Mouse (Mus musculus) neural tube, embryonic 14.5 days (tissue): ENCODE data around the gene Gpr55. TPM values are rescaled to one million over a fixed set of nuclear protein-coding genes. Genes with fewer than 3 reads are reported as not detected.

ENCODE experiments used
- ATAC-seq: fragments of 200-750 bp; cut with Nextera tagmentation; 2 replicates; pipeline ENCODE4 v1.8.0; 2017; ENCODE audit warnings: low read depth, mild to moderate bottlenecking, moderate TSS enrichment, moderate library complexity
- H3K27ac ChIP-seq: fragments of 300-500 bp; sonication (generic); 2 replicates; pipeline ENCODE4 v1.5.1; 2014; ENCODE audit warnings: low read depth, mild to moderate bottlenecking, control low read depth, low read length, moderate library complexity, mixed read lengths
- H3K27me3 ChIP-seq: fragments of 300-500 bp; sonication (generic); 2 replicates; pipeline ENCODE4 v1.6.1; 2014; ENCODE audit warnings: low read length; ENCODE audit not compliant: control insufficient read depth, insufficient read depth
- H3K36me3 ChIP-seq: fragments of 300-500 bp; sonication (generic); 2 replicates; pipeline ENCODE4 v1.6.1; 2014; ENCODE audit warnings: low read length, mixed read lengths; ENCODE audit not compliant: control insufficient read depth, insufficient read depth
- H3K4me1 ChIP-seq: fragments of 300-500 bp; sonication (generic); 2 replicates; pipeline ENCODE4 v1.6.1; 2014; ENCODE audit warnings: low read length; ENCODE audit not compliant: control insufficient read depth, insufficient read depth
- H3K4me2 ChIP-seq: fragments of 300-500 bp; sonication (generic); 2 replicates; pipeline ENCODE4 v1.6.1; 2014; ENCODE audit warnings: mild to moderate bottlenecking, low read depth, low read length, control low read depth
- H3K4me3 ChIP-seq: fragments of 300-500 bp; sonication (generic); 2 replicates; pipeline ENCODE4 v1.5.1; 2014; ENCODE audit warnings: low read depth, low read length, control low read depth, mixed read lengths
- H3K9ac ChIP-seq: fragments of 300-500 bp; sonication (generic); replicated peaks from 2 replicates; pipeline ENCODE4 v1.6.1; 2014; ENCODE audit warnings: low read depth, mild to moderate bottlenecking, control low read depth, low read length, mixed read lengths
- H3K9me3 ChIP-seq: fragments of 300-500 bp; sonication (generic); 2 replicates; pipeline ENCODE4 v1.6.1; 2016; ENCODE audit warnings: low read length; ENCODE audit not compliant: control insufficient read depth
- WGBS: fragments of 180-500 bp; shearing (Covaris S2); extraction: QIAGEN DNeasy Blood & Tissue Kit; methylation state at CpG from one replicate; pipeline ENCODE4 v1.1.7; 2014; 5-methylcytosine and 5-hydroxymethylcytosine counted together
- polyA plus RNA-seq: library from polyadenylated mRNA; unstranded; fragments of >200 nt; fragmentation: Nextera tagmentation; extraction: Ambion mirVana; gene quantifications from 2 replicates; pipeline ENCODE4 v1.2.1, GENCODE M21; 2014

Gpr55 gene
- polyA plus RNA-seq: 0.13 and 0.14 TPM in 2 replicates

GRCm38 (mm10) chr1:85960873-85961272 is at the start of gene Gpr55:
Gene Gpr55 (minus strand): TSS chr1:85961007.
- Histone ChIP-seq H3K4me3 (no peak within 1 kb of the TSS), H3K27me3 (no peaks in the 10 kb centered on the region), H3K9ac (no peak within 1 kb of the TSS), H3K9me3 (no peaks in the 10 kb centered on the region), H3K4me2 (no peak within 1 kb of the TSS), H3K36me3 (no peaks in the 10 kb centered on the region), H3K4me1 (0 out of 2 replicates have a peak, but pooled peaks cover 2% of the 10 kb centered on the region), H3K27ac (no peak within 1 kb of the TSS)
- ATAC-seq: no peak
- 87% methylated on average over 5 of the region's 5 CpGs for WGBS

DNA sequence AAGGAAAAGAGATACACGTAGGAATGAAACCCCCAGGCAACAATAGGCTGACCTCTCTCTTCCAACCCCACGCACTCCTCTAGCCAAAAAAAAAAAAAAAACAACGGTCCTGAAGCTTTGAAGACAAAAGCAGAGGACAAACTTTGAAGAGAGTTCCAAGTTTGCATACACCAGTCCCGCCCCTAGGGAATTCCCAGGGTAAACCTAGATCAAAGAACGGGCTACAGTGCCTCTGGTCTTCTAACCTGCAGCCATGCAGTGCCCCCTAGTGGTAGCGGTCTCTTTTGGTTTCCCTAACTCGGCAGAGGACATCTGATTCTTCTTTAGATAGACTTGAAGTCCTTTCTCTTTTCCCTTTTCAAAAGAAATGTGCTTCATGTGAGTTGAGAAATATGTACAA is 47.0 kb upstream of the Gpr55 start:
- Histone ChIP-seq H3K4me1 (no peaks in the 10 kb centered on the region), H3K4me2 (no peak overlapping the region), H3K4me3 (no peak overlapping the region), H3K27me3 (no peaks in the 10 kb centered on the region), H3K27ac (no peak overlapping the region), H3K36me3 (no peaks in the 10 kb centered on the region), H3K9ac (no peak overlapping the region), H3K9me3 (no peaks in the 10 kb centered on the region)
- ATAC-seq: peak; percentile 88; the same call in 1 of the 2 replicates
- WGBS: 1% methylated on average over 7 of the region's 7 CpGs

DNA sequence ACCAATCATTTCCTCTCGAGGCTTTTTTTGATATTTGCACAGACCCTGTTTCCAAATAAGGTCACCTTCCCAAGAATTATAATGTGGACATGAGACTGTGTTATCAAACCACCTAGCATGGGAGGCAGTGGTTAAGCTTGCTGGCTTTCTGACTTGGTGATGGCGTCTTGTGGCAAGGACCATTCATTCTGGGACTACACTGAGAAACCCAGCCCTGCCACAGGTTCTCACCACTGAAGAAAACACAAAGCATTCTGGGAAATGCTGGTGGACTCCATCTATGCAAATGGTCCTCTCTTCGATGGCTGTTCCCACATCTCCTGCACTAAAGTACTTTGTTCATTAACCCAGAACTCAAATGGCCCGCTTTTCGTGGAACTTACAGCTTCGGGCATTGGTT is 45.2 kb upstream of the Gpr55 start:
- no peak for ATAC-seq
- H3K4me1 ChIP-seq: no peaks in the 10 kb centered on the region
- H3K27me3 ChIP-seq: no peaks in the 10 kb centered on the region
- H3K9me3 ChIP-seq: no peaks in the 10 kb centered on the region
- H3K4me2 ChIP-seq: no peak overlapping the region
- no peak overlapping the region for H3K4me3 ChIP-seq
- no peak overlapping the region for H3K27ac ChIP-seq
- H3K36me3 ChIP-seq: no peaks in the 10 kb centered on the region
- 95% methylated on average over 6 of the region's 6 CpGs for WGBS
- H3K9ac ChIP-seq: no peak overlapping the region

GRCm38 (mm10) chr1:86005540-86005939 is 44.7 kb upstream of the Gpr55 start:
- H3K4me1 ChIP-seq: no peaks in the 10 kb centered on the region
- no peak for ATAC-seq
- 95% methylated on average over 10 of the region's 10 CpGs for WGBS
- H3K9ac ChIP-seq: no peak overlapping the region
- H3K27me3 ChIP-seq: no peaks in the 10 kb centered on the region
- no peaks in the 10 kb centered on the region for H3K9me3 ChIP-seq
- no peak overlapping the region for H3K4me2 ChIP-seq
- H3K36me3 ChIP-seq: no peaks in the 10 kb centered on the region
- no peak overlapping the region for H3K4me3 ChIP-seq
- no peak overlapping the region for H3K27ac ChIP-seq

- Histone ChIP-seq H3K36me3 (no peaks in the 10 kb centered on the region), H3K27me3 (no peaks in the 10 kb centered on the region), H3K27ac (no peak overlapping the region), H3K4me3 (no peak overlapping the region), H3K4me2 (no peak overlapping the region), H3K9ac (no peak overlapping the region), H3K4me1 (no peaks in the 10 kb centered on the region), H3K9me3 (no peaks in the 10 kb centered on the region)
- no peak for ATAC-seq
- WGBS: 90% methylated on average over 18 of the region's 18 CpGs
These were observed 39.2 kb upstream of the Gpr55 start for GRCm38 (mm10) chr1:85999853-86000570.

- ATAC-seq: no peak
- 86% methylated on average over 4 of the region's 4 CpGs for WGBS
These were observed 37.2 kb upstream of the Gpr55 start for GRCm38 (mm10) chr1:85998012-85998411.

DNA sequence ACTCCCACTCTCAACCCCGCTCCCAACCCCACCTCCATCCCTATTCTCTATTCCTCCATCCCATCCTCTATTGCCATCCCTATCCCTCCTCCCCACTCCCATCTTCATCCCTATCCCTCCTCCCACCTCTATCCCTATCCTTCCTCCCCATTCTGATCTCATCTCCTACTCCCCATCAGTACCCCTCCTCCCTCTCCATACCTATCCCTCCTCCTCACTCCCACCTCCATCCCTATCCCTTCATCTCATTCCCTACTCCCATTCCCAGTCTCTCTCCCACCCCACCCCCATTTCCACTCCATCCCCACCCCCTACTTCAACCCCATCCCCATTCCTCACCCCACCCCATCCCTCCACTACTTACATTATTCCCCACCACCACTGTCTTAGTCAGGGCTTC is 36.4 kb upstream of the Gpr55 start:
- WGBS: 94% methylated on average over 1 of the region's 1 CpGs
- H3K4me1 ChIP-seq: no peaks in the 10 kb centered on the region
- H3K4me2 ChIP-seq: no peak overlapping the region
- ATAC-seq: no peak
- no peaks in the 10 kb centered on the region for H3K27me3 ChIP-seq
- no peak overlapping the region for H3K9ac ChIP-seq
- no peaks in the 10 kb centered on the region for H3K9me3 ChIP-seq
- no peak overlapping the region for H3K27ac ChIP-seq
- no peak overlapping the region for H3K4me3 ChIP-seq
- H3K36me3 ChIP-seq: no peaks in the 10 kb centered on the region

More at GRCm38 (mm10) chr1:85998012-85998411, 37.2 kb upstream of the Gpr55 start:
- Histone ChIP-seq H3K9ac (no peak overlapping the region), H3K9me3 (no peaks in the 10 kb centered on the region), H3K4me1 (no peaks in the 10 kb centered on the region), H3K27ac (no peak overlapping the region), H3K4me3 (no peak overlapping the region), H3K36me3 (no peaks in the 10 kb centered on the region), H3K27me3 (no peaks in the 10 kb centered on the region), H3K4me2 (no peak overlapping the region)

GRCm38 (mm10) chr1:85993541-85993940 is 32.7 kb upstream of the Gpr55 start:
- Histone ChIP-seq H3K4me1 (no peaks in the 10 kb centered on the region), H3K36me3 (no peaks in the 10 kb centered on the region), H3K4me2 (no peak overlapping the region), H3K9me3 (no peaks in the 10 kb centered on the region), H3K4me3 (no peak overlapping the region), H3K27me3 (no peaks in the 10 kb centered on the region), H3K9ac (no peak overlapping the region), H3K27ac (no peak overlapping the region)
- no peak for ATAC-seq
- 59% methylated on average over 4 of the region's 4 CpGs for WGBS

- Histone ChIP-seq H3K9ac (no peak overlapping the region), H3K9me3 (no peaks in the 10 kb centered on the region), H3K27ac (no peak overlapping the region), H3K4me3 (no peak overlapping the region), H3K27me3 (no peaks in the 10 kb centered on the region), H3K4me2 (no peak overlapping the region), H3K4me1 (no peaks in the 10 kb centered on the region), H3K36me3 (no peaks in the 10 kb centered on the region)
- no peak for ATAC-seq
- 87% methylated on average over 9 of the region's 9 CpGs for WGBS
These were observed 31.4 kb upstream of the Gpr55 start for GRCm38 (mm10) chr1:85992175-85992574.
